Mouse (Mus musculus) kidney, postnatal 25 days (tissue): ENCODE results near the gene Aoc2.
A peak's percentile ranks its signal among the peaks of the same experiment; 100 is the strongest.

Experiments used
- DNase-seq, 2 experiments: peaks; one replicate each; pipeline ENCODE4 v3.0.0; 2021; ENCODE audit warnings: mixed read lengths in 2 of 2

The Aoc2 gene

GRCm38 (mm10) chr11:101324763-101325162 lies at the start of gene Aoc2:
TSS of gene Aoc2 (plus strand) at chr11:101325063.
- no peak for DNase-seq

DNA sequence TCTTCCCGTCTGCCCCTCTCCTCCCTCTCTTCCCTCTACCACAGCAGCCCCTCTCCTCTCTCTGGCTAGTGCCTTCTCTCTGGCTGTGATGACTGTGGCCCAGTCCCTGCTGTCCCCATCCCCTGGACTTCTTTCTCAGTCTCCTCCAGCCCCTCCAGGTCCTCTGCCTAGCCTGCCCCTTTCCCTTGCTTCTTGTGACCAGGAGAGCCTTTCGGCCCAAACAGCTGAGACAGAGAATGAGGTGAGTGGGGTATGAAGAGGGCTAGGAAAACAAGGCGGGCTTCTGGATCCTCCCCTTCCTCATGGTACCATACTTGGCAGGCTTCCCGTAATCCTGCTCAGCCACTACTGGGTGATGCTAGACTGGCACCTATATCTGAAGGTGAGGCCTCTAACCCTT lies 49.6 kb upstream of the Aoc2 start:
- DNase-seq: no peak

- DNase-seq: peak in 1 of 2 experiments; percentile 77
These were observed 48.4 kb upstream of the Aoc2 start for GRCm38 (mm10) chr11:101276319-101277070.

- DNase-seq: peak; percentile 79 to 87
These were observed 47.3 kb upstream of the Aoc2 start for GRCm38 (mm10) chr11:101277381-101278222.

GRCm38 (mm10) chr11:101278223-101279192 lies 46.4 kb upstream of the Aoc2 start, which contains the start of the genes Cntd1 and Coa3:
TSS of gene Cntd1 (plus strand) at chr11:101279012.
TSS of gene Coa3 (minus strand) at chr11:101279114.
- DNase-seq: peak; percentile 90 to 94

- no peak for DNase-seq
These were observed 45.7 kb upstream of the Aoc2 start for GRCm38 (mm10) chr11:101279193-101279569.

DNA sequence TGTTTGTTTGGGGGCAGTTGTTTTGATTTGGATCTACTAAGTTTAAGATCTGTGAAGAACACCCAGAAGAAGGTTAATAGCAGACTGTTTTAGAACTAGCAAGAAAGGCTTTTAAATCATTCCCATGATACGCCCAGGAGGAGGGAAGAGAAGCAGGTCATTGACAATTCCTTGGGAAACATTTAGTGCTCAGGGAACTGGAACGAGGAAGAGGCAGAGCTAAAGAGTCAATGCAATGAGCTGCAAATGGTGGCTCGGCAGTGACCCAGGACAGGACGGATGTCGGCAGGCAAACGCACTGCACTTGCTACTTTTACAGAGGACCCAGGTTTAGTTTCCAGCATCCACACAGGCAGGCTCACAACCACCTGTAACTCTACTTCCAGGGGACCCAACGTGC lies 44.0 kb upstream of the Aoc2 start:
- DNase-seq: no peak

DNA sequence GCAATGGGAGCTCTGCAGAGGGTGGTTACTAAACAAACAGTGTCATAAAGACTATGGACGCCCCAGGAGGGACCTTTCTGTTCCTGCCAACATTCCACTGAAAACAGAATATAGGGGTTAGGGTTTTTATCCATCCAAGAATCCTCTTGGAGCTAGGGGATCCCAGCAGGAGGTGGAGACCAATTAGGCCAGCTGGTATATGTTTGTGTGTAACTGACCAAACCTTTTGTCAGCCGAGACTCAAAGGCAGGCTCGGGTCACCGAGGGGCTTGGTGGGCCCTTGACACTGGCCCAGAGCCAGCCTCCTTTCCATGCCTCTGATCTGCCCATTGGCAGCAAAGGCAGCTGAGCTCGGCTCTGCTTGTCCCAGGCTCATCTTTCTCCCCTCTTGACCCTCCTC lies 42.0 kb upstream of the Aoc2 start:
- no peak for DNase-seq

DNA sequence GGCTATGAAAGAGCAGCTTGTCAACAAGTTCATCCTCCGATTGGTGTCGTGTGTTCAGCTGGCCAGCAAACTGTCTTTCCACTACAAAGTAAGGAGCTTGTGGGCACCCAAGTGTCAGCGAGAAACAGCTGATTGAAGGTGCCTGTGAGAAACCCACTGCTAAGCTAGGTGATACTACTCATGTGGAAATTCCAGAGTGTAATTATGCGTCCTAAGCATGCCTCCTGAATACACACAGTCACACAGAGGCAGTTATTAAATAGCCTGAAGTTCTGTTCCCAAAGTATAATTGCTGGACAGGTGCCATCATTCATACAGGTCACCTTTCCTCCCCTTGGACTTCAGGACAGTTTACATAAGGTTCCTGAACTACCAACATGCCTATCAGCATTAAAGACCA lies 41.1 kb upstream of the Aoc2 start:
- peak in 1 of 2 experiments; percentile 70 for DNase-seq

DNA sequence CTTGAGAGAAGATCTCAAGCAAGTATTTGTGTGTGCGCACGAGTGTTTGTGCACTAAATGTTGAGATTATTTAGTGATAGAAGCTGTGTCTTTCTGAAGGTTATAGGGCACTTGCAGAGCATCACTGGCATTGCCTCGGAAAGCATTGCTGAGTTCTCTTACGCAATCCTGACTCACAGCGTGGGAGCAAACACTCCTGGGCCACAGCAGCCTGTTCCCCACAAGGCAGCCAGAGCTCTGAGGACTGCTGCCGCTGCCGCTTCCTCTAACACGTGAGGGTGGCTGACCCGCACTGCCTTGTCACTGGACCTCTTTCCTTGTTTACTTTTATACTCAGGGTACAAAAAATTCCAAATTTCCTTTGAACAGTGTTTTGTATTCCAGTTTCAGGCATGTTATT lies 37.6 kb upstream of the Aoc2 start:
- DNase-seq: peak in 1 of 2 experiments; percentile 65

- no peak for DNase-seq
These were observed 33.6 kb upstream of the Aoc2 start for GRCm38 (mm10) chr11:101291231-101291630.

GRCm38 (mm10) chr11:101295191-101295590 lies 29.7 kb upstream of the Aoc2 start:
- DNase-seq: no peak

- DNase-seq: no peak
These were observed 24.0 kb upstream of the Aoc2 start for GRCm38 (mm10) chr11:101300881-101301280.

DNA sequence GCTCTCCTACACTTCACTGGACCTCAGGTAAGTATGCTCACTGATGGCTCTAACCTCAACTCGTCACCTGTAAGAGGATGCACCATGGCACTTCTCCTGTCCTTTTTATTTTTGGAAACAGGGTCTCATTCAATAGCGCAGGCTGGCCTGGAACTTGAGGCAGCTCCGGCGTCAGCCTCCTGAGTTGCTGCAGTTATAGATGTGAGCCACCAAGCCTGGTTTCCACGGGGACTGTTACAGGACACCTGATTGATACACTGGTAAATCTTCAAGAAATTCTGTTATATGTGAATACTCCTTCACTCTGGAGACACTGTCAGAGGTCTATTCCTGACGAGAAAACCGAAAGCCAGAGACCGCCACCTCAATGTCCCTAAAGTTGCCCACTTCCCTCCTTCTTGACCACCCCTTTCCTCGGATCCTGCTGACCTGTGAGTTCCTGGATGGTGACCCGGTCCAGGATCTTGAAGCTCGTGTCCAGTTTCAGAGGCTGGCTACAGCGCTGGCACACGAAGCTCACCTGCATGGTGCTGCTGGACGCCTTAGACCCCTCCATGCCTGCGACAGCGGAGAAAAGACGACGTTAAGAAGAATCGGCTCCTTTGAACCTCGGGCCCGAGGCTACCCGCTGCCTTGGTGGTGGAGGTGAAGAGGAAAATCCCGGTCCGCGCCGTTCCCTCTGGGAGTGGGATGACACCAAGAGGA lies 23.4 kb upstream of the Aoc2 start:
- no peak for DNase-seq

DNA sequence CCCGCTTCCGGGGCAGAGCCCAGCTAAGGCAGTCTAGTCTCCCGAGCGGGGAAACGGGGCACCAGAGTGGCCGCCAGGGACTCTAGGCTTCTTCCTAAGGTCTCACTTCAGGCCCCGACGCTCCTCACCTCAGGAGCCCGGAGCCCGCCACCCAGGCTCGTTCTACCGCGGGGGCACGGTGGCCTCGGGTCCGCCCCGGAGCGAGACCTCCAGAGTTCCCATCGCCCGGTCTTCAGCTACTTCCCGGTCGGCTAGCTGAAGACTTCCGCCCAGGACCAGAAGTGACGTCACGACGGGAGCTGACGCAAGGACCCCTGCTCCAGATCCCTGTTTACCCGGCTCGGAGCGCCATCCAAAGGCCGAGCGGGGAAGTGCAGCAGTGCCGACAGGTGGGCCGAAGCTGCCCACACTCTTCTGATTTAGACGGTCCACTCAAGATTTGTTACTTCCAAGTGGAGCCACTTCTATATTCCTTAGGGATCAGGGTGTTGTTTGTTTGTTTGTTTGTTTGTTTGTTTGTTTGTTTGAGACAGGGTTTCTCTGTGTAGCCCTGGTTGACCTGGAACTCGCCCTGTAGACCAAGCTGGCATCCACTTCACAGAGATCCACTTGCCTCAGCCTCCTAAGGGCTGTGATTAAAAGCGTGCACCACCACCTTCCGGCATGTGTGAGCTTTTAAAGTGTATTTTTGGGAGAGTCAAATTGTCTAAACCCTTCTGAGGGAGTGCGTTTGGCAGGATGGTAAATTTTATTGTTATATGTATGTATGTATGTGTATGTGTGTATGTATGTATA lies 22.7 kb upstream of the Aoc2 start, which contains the start of gene Becn1:
Gene Becn1 (minus strand): TSS at position 283 of the 795 bp plus-strand sequence.
- peak; percentile 98 to 100 for DNase-seq

DNA sequence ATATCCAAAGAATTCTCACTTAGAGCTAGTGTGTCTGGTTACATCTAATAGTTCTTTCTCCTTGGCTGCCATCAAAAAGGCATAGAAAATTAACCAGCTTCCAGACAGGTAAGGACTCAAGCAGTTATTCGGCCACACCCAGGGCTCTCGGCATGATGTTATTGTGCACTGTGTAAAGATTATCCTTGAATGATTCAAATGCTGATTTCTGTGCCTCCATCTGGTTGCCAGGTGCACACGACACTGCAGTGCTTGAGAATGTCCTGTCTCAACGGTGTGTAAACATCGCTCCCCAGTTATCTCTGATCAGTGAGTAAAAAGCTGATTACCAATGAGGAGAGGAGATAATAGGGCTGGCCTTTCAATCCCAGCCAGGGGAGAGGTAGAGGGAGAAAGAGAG lies 17.1 kb upstream of the Aoc2 start:
- DNase-seq: no peak

DNA sequence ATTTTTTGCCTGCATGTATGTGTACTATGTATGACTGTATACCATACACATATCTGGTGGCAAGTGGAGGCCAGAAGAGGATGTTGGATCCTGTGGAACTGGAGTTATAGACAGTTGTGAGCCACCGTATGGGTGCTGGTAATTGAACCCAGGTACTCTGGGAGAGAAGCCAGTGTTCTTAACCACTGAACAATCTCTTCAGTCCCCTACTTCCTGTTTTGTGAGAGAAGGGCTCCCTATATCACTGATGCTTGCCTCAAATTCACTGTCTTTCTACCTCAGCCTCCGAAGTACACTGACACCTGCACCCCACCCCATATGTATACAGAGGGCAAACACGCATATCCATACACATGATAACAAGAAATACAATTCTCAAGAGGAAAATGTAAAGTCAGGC lies 13.8 kb upstream of the Aoc2 start:
- DNase-seq: no peak

DNA sequence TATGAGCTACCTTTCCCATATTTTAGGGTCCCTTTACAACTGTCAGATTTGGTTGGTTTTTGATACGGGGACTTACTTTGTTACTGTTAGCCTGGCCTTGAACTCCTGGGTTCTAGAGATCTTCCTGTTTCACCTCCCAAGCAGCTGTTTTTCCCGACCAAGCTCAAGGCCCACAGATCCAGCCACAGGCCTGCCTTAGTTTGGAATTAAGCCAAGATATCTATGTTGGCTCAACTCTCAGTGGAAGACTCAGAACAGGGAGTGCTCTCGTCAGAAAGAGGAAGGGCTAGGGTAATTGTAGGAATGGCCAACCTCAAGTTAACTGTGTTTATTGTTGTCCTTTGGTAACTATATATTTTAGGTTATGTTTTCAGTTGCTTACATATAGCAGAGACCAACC lies 12.7 kb upstream of the Aoc2 start:
- DNase-seq: no peak

DNA sequence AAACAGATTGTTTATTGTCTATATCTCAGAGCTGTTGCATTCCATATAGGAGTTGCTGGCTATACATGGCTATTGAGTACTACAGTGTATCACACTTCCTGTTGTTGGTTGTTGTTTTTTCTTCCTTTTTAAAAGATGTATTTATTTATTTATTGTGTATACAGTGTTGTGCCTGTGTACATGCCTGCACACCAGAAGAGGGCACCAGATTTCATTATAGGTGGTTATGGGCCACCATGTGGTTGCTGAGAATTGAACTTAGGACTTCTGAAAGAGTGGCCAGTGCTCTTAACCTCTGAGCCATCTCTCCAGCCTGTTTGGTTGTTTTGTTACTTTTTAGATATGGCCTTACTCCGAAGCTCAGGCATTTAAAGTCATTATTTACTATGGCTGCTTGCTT lies 10.3 kb upstream of the Aoc2 start:
- DNase-seq: no peak

DNA sequence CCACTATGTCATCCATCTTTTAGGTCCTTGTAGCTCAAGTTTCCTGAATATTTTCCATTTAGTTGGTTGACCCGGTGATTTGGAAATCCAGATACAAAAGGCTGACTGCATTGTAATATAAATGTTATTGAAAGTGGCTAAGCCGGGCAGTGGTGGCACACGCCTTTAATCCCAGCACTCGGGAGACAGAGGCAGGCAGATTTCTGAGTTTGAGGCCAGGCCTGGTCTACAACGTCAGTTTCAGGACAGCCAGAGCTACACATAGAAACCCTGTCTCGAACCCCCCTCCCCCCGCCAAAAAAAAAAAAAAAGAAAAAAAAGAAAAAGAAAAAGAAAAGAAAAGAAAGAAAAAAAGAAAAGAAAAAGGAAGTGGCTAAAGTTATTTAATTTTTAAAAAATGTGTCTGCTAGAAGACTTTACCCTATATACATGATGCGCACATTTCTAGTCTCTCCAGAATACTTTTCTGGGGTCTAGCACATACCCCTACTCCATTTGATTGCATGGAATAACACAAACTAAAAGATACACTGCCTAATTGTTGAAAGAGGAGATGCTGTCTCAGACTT lies 9.7 kb upstream of the Aoc2 start:
- DNase-seq: no peak
